Mouse (Mus musculus): ENCODE results near the gene S1pr5. TPM values are rescaled to one million over a fixed set of nuclear protein-coding genes. Genes with fewer than 3 reads are reported as not detected.

The S1pr5 gene
- polyA plus RNA-seq, 1 experiment = not detected

DNA sequence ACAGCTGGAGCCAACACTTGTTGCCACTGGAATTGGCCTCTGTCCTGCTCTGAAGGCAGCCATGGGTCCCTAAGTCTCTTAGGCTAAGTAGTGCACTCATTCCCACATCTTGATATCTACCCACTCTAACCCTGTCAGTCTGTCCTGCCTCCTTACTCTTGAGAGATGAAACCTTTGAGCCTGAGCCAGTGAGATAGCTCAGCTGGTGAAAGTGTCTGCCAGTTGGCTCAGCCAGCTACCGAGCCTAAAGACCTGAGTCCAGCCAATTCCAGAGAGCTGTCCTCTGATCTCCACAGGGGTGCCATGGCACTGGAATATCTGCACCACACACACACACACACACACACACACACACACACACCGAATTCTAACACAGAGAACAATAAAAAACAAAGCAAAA lies 2.3 kb upstream of the S1pr5 start:
- Histone ChIP-seq H3K27ac (ENCODE audit: insufficient read depth, low read depth, low read length) (no peak overlapping the region), H3K4me3 (ENCODE audit: insufficient read depth, low read length) (no peak overlapping the region), H3K4me1 (ENCODE audit: control insufficient read depth, insufficient read depth, low read length) (no peaks in the 10 kb centered on the region)
- no peak for TF ChIP-seq POLR2A (IDR thresholded peaks at IDR 0.05; ENCODE audit: borderline replicate concordance, low read depth, low read length)
- TF ChIP-seq CTCF (IDR thresholded peaks at IDR 0.05; ENCODE audit: low read depth, low read length) = no peak

DNA sequence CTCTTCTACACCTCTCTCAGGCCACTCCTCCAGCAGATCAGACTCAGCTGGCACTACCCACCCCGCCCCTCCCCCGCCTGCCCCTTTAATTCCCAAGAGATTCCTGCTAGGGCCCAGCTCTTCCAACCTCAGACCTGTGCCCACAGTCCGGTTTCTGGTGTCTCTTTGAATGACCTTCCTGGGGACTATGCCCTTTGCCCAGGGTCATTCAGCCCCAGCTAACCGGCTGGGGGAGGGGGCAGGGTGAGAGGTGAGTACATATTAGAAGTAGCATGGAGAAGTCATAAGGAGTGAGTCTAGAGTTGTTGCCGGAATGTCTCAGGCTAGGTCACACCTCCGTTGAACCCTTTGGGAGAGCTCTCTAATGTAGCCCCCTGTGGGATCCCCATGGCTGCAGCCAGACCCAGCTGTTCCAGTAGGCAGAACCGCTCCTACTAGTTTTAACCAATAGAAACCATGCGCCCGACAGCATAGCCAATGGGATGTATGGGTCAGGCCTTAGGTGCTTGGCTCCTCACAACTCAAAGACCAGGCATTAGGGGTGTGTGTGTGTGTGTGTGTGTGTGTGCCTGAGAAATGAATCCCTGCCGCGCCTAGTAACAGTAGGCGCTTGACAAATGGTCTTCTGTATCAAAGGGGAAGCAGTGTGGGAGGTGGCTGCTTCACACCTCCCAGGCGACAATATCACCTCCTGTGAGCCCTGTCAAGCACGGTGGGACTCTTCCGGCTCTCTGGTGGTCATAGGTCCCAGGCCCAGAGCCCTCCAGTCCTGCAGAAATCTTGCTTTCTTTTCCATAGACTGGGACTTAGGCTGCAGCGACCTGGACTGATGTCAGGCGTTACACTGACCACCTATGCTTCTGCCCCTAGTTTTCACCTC lies 1.6 kb upstream of the S1pr5 start:
- no peak overlapping the region for H3K27ac ChIP-seq (ENCODE audit: insufficient read depth, low read depth, low read length)
- no peaks in the 10 kb centered on the region for H3K4me1 ChIP-seq (ENCODE audit: control insufficient read depth, insufficient read depth, low read length)
- TF ChIP-seq CTCF (IDR thresholded peaks at IDR 0.05; ENCODE audit: low read depth, low read length) (no peak), POLR2A (IDR thresholded peaks at IDR 0.05; ENCODE audit: borderline replicate concordance, low read depth, low read length) (no peak)
- no peak overlapping the region for H3K4me3 ChIP-seq (ENCODE audit: insufficient read depth, low read length)

DNA sequence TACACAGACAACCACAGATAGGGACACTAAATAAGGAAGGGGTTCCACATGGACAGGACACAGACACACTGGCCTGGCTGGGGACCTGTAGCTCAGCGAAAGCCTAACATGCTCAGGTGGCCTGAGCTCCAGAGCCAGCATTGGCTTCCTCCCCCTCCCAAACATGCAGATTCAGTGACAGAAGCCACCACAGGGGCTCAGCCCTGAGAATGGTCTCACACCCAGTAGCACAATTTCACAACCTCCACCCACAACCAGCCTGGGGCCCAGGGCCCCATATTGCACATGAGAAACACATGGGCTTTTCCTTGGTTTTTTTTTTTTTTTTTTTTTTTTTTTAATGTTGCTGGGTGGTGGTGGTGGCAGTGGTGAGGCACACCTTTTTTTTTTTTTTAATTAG lies 1.9 kb downstream of the S1pr5 start:
- no peak for TF ChIP-seq CTCF (IDR thresholded peaks at IDR 0.05; ENCODE audit: low read depth, low read length)
- no peak for TF ChIP-seq POLR2A (IDR thresholded peaks at IDR 0.05; ENCODE audit: borderline replicate concordance, low read depth, low read length)
- Histone ChIP-seq H3K4me1 (ENCODE audit: control insufficient read depth, insufficient read depth, low read length) (no peaks in the 10 kb centered on the region), H3K27ac (ENCODE audit: insufficient read depth, low read depth, low read length) (no peak overlapping the region), H3K4me3 (ENCODE audit: insufficient read depth, low read length) (no peak overlapping the region)

DNA sequence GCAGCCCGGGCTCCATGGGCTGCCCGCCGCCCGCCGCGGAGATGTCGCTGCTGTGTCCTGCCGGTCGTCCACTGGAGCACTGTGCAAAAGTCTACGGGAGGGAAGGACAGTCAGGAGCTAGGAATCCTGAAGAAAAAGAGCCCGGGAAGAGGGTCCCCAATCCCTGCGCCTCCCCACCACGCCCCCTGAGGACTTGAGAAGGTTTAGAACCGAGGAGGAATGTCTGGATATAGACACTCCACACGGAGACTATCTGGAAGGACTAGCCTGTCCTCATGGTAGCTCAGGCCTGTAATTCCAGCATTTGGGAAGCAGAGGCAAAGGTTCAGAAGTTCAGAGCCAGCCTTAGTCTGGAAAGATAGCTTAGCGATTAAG lies 3.1 kb downstream of the S1pr5 start:
- H3K4me3 ChIP-seq (ENCODE audit: insufficient read depth, low read length) = peak overlapping the region; percentile 48
- no peaks in the 10 kb centered on the region for H3K4me1 ChIP-seq (ENCODE audit: control insufficient read depth, insufficient read depth, low read length)
- H3K27ac ChIP-seq (ENCODE audit: insufficient read depth, low read depth, low read length) = no peak overlapping the region
- TF ChIP-seq CTCF (IDR thresholded peaks at IDR 0.05; ENCODE audit: low read depth, low read length) (no peak), POLR2A (IDR thresholded peaks at IDR 0.05; ENCODE audit: borderline replicate concordance, low read depth, low read length) (no peak)

DNA sequence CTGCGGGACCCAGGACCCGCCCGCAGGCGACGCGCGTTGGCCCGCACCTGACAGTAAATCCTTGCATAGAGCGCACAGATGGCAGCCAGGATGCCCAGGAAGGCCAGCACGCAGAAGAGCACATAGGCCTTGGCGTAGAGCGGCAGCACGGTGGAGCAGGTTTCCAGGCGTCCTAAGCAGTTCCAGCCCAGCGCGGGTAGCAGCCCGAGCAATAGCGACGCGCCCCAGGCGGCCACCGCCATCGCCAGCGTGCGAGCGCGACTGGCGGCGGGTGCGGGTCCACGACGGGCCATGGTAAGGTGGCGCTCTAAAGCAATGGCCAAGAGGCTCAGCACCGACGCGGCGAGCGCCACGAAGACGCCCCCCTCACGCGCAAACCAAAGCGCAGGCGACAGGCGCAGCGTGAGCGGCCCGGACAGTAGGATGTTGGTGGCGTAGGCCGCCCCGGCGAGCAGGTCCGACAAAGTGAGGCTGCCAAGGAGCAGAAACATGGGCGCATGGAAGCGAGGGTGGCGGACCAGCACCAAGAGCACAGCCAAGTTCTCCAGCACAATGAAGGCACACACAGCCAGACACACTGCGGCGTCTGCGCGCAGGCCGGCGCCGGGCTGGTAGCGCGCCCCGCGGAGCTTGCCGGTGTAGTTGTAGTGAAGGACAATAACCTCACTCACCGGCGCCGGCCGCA lies 3.7 kb downstream of the S1pr5 start:
- H3K4me1 ChIP-seq (ENCODE audit: control insufficient read depth, insufficient read depth, low read length) = no peaks in the 10 kb centered on the region
- H3K27ac ChIP-seq (ENCODE audit: insufficient read depth, low read depth, low read length) = no peak overlapping the region
- H3K4me3 ChIP-seq (ENCODE audit: insufficient read depth, low read length) = peak overlapping the region; percentile 48
- TF ChIP-seq CTCF (IDR thresholded peaks at IDR 0.05; ENCODE audit: low read depth, low read length) (no peak), POLR2A (IDR thresholded peaks at IDR 0.05; ENCODE audit: borderline replicate concordance, low read depth, low read length) (no peak)

DNA sequence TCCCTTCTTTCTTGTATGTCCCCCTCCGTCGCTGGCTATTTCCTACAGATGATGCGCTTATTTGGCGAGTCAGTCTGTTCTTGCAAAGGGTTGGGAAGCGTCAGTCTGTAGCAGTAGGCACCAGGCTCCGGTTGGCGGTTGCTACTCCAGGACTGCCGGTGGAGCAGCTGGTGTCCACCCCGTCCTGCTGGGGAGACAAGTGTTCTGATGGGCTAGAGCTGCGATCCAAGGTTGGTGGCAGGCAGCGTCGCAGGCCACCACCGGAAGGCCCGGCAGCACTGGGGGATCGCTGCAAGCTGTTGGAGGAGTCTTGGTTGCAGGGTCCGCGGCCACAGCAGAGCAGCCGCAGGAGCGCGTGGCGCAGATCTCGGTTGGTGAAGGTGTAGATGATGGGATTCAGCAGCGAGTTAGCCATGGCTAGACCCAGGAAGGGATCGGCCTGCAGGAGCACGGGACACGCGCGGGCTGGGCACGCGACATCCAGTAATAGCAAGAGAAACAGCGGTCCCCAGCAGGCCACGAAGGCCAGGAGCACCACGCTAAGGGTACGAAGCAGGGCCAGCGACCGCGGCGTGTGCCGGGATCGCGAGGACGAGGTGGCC lies 4.3 kb downstream of the S1pr5 start:
- H3K4me3 ChIP-seq (ENCODE audit: insufficient read depth, low read length) = peak overlapping the region; percentile 48; the same call in 1 of the 2 replicates
- TF ChIP-seq CTCF (IDR thresholded peaks at IDR 0.05; ENCODE audit: low read depth, low read length) (no peak), POLR2A (IDR thresholded peaks at IDR 0.05; ENCODE audit: borderline replicate concordance, low read depth, low read length) (no peak)
- no peaks in the 10 kb centered on the region for H3K4me1 ChIP-seq (ENCODE audit: control insufficient read depth, insufficient read depth, low read length)
- no peak overlapping the region for H3K27ac ChIP-seq (ENCODE audit: insufficient read depth, low read depth, low read length)

DNA sequence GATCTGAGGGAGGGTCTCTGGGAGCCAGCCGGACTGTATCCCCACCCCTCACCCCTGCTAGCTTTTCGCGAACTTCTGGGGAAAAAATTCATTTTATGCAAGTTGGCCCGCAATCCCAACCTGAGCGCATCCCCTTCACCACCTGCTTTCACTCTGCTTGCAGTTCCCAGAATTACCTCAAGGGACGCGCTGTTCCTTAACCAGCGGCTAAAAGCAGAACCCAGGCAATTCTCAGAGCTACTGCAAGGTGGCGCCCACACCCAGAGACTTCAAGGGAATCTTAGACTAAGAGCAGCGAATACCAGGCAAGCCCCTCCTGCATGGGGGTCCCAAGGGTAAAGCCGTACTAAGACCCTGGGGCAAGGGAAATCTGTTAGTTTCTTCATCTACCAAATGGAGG lies 6.9 kb downstream of the S1pr5 start:
- H3K4me1 ChIP-seq (ENCODE audit: control insufficient read depth, insufficient read depth, low read length) = peaks cover 7% of the 10 kb centered on the region
- TF ChIP-seq POLR2A (IDR thresholded peaks at IDR 0.05; ENCODE audit: borderline replicate concordance, low read depth, low read length) = no peak
- peak; percentile 95 for TF ChIP-seq CTCF (IDR thresholded peaks at IDR 0.05; ENCODE audit: low read depth, low read length)
- H3K4me3 ChIP-seq (ENCODE audit: insufficient read depth, low read length) = no peak overlapping the region
- no peak overlapping the region for H3K27ac ChIP-seq (ENCODE audit: insufficient read depth, low read depth, low read length)

DNA sequence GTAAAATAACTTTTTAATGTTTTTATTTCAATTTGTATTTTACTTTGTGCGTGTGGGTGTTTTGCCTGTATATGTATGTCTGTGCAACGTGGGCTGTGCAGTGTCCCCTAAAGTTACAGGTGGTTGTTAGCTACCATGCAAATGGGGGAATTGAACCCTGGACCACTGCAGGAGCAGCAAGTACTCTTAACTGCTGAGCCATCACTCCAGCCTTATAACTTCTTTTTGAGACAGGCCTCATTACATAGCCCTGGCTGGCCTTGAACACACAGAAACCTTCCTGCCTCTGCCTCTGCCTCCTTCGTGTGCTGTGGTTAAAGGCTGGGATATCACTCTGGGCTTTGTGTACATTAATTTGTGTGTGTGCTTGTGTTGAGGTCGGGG lies 8.8 kb downstream of the S1pr5 start:
- H3K27ac ChIP-seq (ENCODE audit: insufficient read depth, low read depth, low read length) = no peak overlapping the region
- H3K4me3 ChIP-seq (ENCODE audit: insufficient read depth, low read length) = peak overlapping the region; percentile 82
- TF ChIP-seq POLR2A (IDR thresholded peaks at IDR 0.05; ENCODE audit: borderline replicate concordance, low read depth, low read length) (no peak), CTCF (IDR thresholded peaks at IDR 0.05; ENCODE audit: low read depth, low read length) (no peak)
- peaks cover 16% of the 10 kb centered on the region for H3K4me1 ChIP-seq (ENCODE audit: control insufficient read depth, insufficient read depth, low read length)

DNA sequence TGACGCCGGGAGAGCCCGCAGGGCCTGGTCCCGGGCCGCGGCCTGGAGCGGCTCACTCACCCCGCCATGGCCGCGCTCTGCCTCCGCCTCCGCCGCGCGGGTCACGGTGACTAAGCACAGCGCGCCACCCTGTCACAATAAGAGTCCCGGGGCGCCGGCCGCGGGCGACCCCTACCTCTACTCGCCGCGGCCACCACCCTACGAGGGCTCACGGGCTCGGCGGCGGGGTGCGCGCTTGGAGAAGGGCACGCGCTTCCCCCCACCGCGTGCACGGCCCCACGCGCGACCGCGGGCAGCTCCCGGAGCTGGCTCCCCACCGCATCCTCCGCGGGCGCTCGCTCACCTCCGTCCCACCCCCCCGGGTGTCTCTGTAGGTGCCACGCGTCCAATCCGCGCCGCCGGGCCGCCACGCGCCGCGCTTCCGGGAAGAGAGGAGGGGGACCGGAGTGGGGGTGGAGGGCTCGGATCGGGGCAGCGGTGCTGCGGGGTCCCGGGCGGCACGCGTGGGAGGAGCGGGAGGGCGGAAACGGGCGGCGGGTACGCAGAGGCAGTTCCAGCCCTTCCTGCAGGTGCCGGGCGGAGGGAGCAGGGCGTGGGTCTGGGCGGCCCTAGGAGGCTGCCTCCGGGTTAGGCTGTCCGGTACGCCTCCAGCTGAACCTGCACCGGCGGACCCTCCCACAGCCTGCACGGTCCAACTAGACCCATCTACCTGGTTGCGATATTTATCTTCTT lies 9.3 kb downstream of the S1pr5 start, which contains the start of gene Keap1:
Gene Keap1 (minus strand): TSS at position 629 of the 732 bp plus-strand sequence.
- TF ChIP-seq CTCF (IDR thresholded peaks at IDR 0.05; ENCODE audit: low read depth, low read length) (no peak), POLR2A (IDR thresholded peaks at IDR 0.05; ENCODE audit: borderline replicate concordance, low read depth, low read length) (no peak)
- Histone ChIP-seq H3K4me1 (ENCODE audit: control insufficient read depth, insufficient read depth, low read length) (peaks cover 16% of the 10 kb centered on the region), H3K4me3 (ENCODE audit: insufficient read depth, low read length) (peak within 1 kb of the TSS; percentile 82), H3K27ac (ENCODE audit: insufficient read depth, low read depth, low read length) (peak within 1 kb of the TSS; percentile 58)

All from bone marrow macrophage, adult 2 months (primary cell).